Mouse (Mus musculus) heart, embryonic 11.5 days (tissue): Measurements from ENCODE around the gene March7. TPM values are rescaled to one million over a fixed set of nuclear protein-coding genes. Genes with fewer than 3 reads are reported as not detected.

ENCODE experiments used
- ATAC-seq: fragments of 200-750 bp; cut with Nextera tagmentation; replicated peaks from 2 replicates; pipeline ENCODE4 v1.8.0; 2017; ENCODE audit warnings: moderate library complexity; ENCODE audit not compliant: insufficient number of reproducible peaks, low FRiP score, low TSS enrichment
- H3K27ac ChIP-seq: fragments of 300-500 bp; sonication (generic); 2 replicates; pipeline ENCODE4 v1.5.1; 2014; ENCODE audit warnings: mild to moderate bottlenecking, low read depth, low read length
- H3K27me3 ChIP-seq: fragments of 300-500 bp; sonication (generic); 2 replicates; pipeline ENCODE4 v1.6.1; 2014; ENCODE audit warnings: mild to moderate bottlenecking, low read length, mixed read lengths; ENCODE audit not compliant: control insufficient read depth, insufficient read depth
- H3K36me3 ChIP-seq: fragments of 300-500 bp; sonication (generic); 2 replicates; pipeline ENCODE4 v1.6.1; 2014; ENCODE audit warnings: mild to moderate bottlenecking, low read length, moderate library complexity, mixed read lengths; ENCODE audit not compliant: control insufficient read depth, insufficient read depth
- H3K4me1 ChIP-seq: fragments of 300-500 bp; sonication (generic); 2 replicates; pipeline ENCODE4 v1.6.1; 2014; ENCODE audit warnings: low read length; ENCODE audit not compliant: control insufficient read depth, insufficient read depth
- H3K4me2 ChIP-seq: fragments of 300-500 bp; sonication (generic); 2 replicates; pipeline ENCODE4 v1.6.1; 2014; ENCODE audit warnings: mild to moderate bottlenecking, moderate library complexity
- H3K4me3 ChIP-seq: fragments of 300-500 bp; sonication (generic); 2 replicates; pipeline ENCODE4 v1.5.1; 2014; ENCODE audit warnings: low read depth, low read length
- H3K9ac ChIP-seq: fragments of 300-500 bp; sonication (generic); 2 replicates; pipeline ENCODE4 v1.6.1; 2014; ENCODE audit warnings: mild to moderate bottlenecking, low read depth, low read length, moderate library complexity
- H3K9me3 ChIP-seq: fragments of 300-500 bp; sonication (generic); replicated peaks from 2 replicates; pipeline ENCODE4 v1.6.1; 2016; ENCODE audit warnings: low read length; ENCODE audit not compliant: control insufficient read depth
- WGBS: fragments of 180-500 bp; shearing (Covaris S2); extraction: QIAGEN DNeasy Blood & Tissue Kit; methylation state at CpG from one replicate; pipeline ENCODE4 v1.1.7; 2014; ENCODE audit not compliant: insufficient replicate concordance; 5-methylcytosine and 5-hydroxymethylcytosine counted together
- polyA plus RNA-seq: library from polyadenylated mRNA; unstranded; fragments of >200 nt; fragmentation: Nextera tagmentation; extraction: Ambion mirVana; gene quantifications from 2 replicates; pipeline ENCODE4 v1.2.1, GENCODE M21; 2014

The March7 gene
- 62.6 and 65.2 TPM in 2 replicates for polyA plus RNA-seq

- Histone ChIP-seq H3K36me3 (peaks cover 3% of the 10 kb centered on the region; the same call in 1 of the 2 replicates), H3K27ac (peak within 1 kb of the TSS; percentile 88), H3K9me3 (no peaks in the 10 kb centered on the region), H3K4me1 (peaks cover 29% of the 10 kb centered on the region), H3K4me2 (peak within 1 kb of the TSS; percentile 87), H3K4me3 (peak within 1 kb of the TSS; percentile 99), H3K27me3 (no peaks in the 10 kb centered on the region), H3K9ac (peak within 1 kb of the TSS; percentile 98)
- under 1% methylated on average over 67 of the region's 109 CpGs for WGBS
- peak; percentile 93 for ATAC-seq
Observed at GRCm38 (mm10) chr2:60209703-60210651, at the start of gene March7, which contains the start of gene Baz2b. TSS of gene March7 (plus strand) at chr2:60209887. TSS of gene Baz2b (minus strand) at chr2:60209839.

- 44% methylated on average over 2 of the region's 2 CpGs for WGBS
Observed at GRCm38 (mm10) chr2:60163744-60164143, 45.9 kb upstream of the March7 start.

GRCm38 (mm10) chr2:60165679-60166078 is 44.0 kb upstream of the March7 start:
- WGBS, result 90% methylated on average over 11 of the region's 11 CpGs
- H3K27ac ChIP-seq, result no peak overlapping the region
- no peak for ATAC-seq
- H3K4me3 ChIP-seq, result no peak overlapping the region
- H3K9ac ChIP-seq, result no peak overlapping the region
- H3K4me2 ChIP-seq, result no peak overlapping the region
- H3K36me3 ChIP-seq, result no peaks in the 10 kb centered on the region
- no peaks in the 10 kb centered on the region for H3K4me1 ChIP-seq
- H3K27me3 ChIP-seq, result no peaks in the 10 kb centered on the region
- H3K9me3 ChIP-seq, result no peaks in the 10 kb centered on the region

More at GRCm38 (mm10) chr2:60163744-60164143, 45.9 kb upstream of the March7 start:
- no peaks in the 10 kb centered on the region for H3K27me3 ChIP-seq
- no peaks in the 10 kb centered on the region for H3K4me1 ChIP-seq
- H3K36me3 ChIP-seq, result no peaks in the 10 kb centered on the region
- no peak overlapping the region for H3K27ac ChIP-seq
- H3K9me3 ChIP-seq, result no peaks in the 10 kb centered on the region
- H3K4me3 ChIP-seq, result no peak overlapping the region
- no peak overlapping the region for H3K9ac ChIP-seq
- ATAC-seq, result no peak
- H3K4me2 ChIP-seq, result no peak overlapping the region

GRCm38 (mm10) chr2:60166878-60167277 is 42.8 kb upstream of the March7 start:
- H3K4me2 ChIP-seq, result no peak overlapping the region
- H3K4me3 ChIP-seq, result no peak overlapping the region
- 92% methylated on average over 4 of the region's 4 CpGs for WGBS

GRCm38 (mm10) chr2:60171786-60172530 is 37.7 kb upstream of the March7 start:
- no peaks in the 10 kb centered on the region for H3K4me1 ChIP-seq
- H3K27me3 ChIP-seq, result no peaks in the 10 kb centered on the region
- H3K36me3 ChIP-seq, result no peaks in the 10 kb centered on the region
- ATAC-seq, result no peak
- no peak overlapping the region for H3K9ac ChIP-seq
- WGBS, result 78% methylated on average over 7 of the region's 7 CpGs
- no peak overlapping the region for H3K27ac ChIP-seq
- no peak overlapping the region for H3K4me2 ChIP-seq
- no peak overlapping the region for H3K4me3 ChIP-seq
- no peaks in the 10 kb centered on the region for H3K9me3 ChIP-seq

More at GRCm38 (mm10) chr2:60166878-60167277, 42.8 kb upstream of the March7 start:
- no peak for ATAC-seq
- Histone ChIP-seq H3K27me3 (no peaks in the 10 kb centered on the region), H3K27ac (no peak overlapping the region), H3K9me3 (no peaks in the 10 kb centered on the region), H3K36me3 (no peaks in the 10 kb centered on the region), H3K9ac (no peak overlapping the region), H3K4me1 (no peaks in the 10 kb centered on the region)

GRCm38 (mm10) chr2:60172531-60172914 is 37.2 kb upstream of the March7 start:
- no peak overlapping the region for H3K4me3 ChIP-seq
- no peaks in the 10 kb centered on the region for H3K36me3 ChIP-seq
- H3K4me2 ChIP-seq, result no peak overlapping the region
- H3K4me1 ChIP-seq, result no peaks in the 10 kb centered on the region
- H3K9ac ChIP-seq, result no peak overlapping the region
- 78% methylated on average over 2 of the region's 2 CpGs for WGBS
- ATAC-seq, result no peak
- H3K9me3 ChIP-seq, result no peaks in the 10 kb centered on the region
- no peaks in the 10 kb centered on the region for H3K27me3 ChIP-seq
- H3K27ac ChIP-seq, result no peak overlapping the region

GRCm38 (mm10) chr2:60173190-60173589 is 36.5 kb upstream of the March7 start:
- H3K4me3 ChIP-seq, result no peak overlapping the region
- 56% methylated on average over 3 of the region's 3 CpGs for WGBS
- no peaks in the 10 kb centered on the region for H3K27me3 ChIP-seq
- no peaks in the 10 kb centered on the region for H3K36me3 ChIP-seq
- no peak overlapping the region for H3K27ac ChIP-seq
- no peak overlapping the region for H3K4me2 ChIP-seq
- H3K9ac ChIP-seq, result no peak overlapping the region
- ATAC-seq, result no peak
- no peaks in the 10 kb centered on the region for H3K9me3 ChIP-seq
- no peaks in the 10 kb centered on the region for H3K4me1 ChIP-seq

GRCm38 (mm10) chr2:60173595-60173994 is 36.1 kb upstream of the March7 start:
- H3K27ac ChIP-seq, result no peak overlapping the region
- H3K4me3 ChIP-seq, result no peak overlapping the region
- H3K9me3 ChIP-seq, result no peaks in the 10 kb centered on the region
- H3K27me3 ChIP-seq, result no peaks in the 10 kb centered on the region
- no peak for ATAC-seq
- no peak overlapping the region for H3K9ac ChIP-seq
- WGBS, result 87% methylated on average over 4 of the region's 4 CpGs
- no peaks in the 10 kb centered on the region for H3K36me3 ChIP-seq
- no peak overlapping the region for H3K4me2 ChIP-seq
- H3K4me1 ChIP-seq, result no peaks in the 10 kb centered on the region
